Mouse (Mus musculus): ENCODE measurements around the gene Tesmin. TPM values are rescaled to one million over a fixed set of nuclear protein-coding genes. Genes with fewer than 3 reads are reported as not detected.

Tesmin gene
- polyA plus RNA-seq, 1 experiment from 2014 or later, result 0.51 TPM

- no peak overlapping the region for H3K27ac ChIP-seq (ENCODE audit: low read depth, low read length)
- ATAC-seq (ENCODE audit: low FRiP score, low TSS enrichment), result 0 out of 2 replicates have a peak, but pooled peaks have one; percentile 12
- whole genome bisulfite sequencing, result 73% methylated on average over 5 of the region's 5 CpGs
- no peaks in the 10 kb centered on the region for H3K9me3 ChIP-seq (ENCODE audit: control insufficient read depth, low read length)
- no peaks in the 10 kb centered on the region for H3K27me3 ChIP-seq (ENCODE audit: control insufficient read depth, insufficient read depth, low read length)
- no peak overlapping the region for H3K4me2 ChIP-seq (replicated peaks; ENCODE audit: low read depth, low read length)
- H3K9ac ChIP-seq (ENCODE audit: low read depth, low read length), result no peak overlapping the region
- no peaks in the 10 kb centered on the region for H3K4me1 ChIP-seq (ENCODE audit: control insufficient read depth, insufficient read depth, low read length)
- no peaks in the 10 kb centered on the region; the same call in 1 of the 2 replicates for H3K36me3 ChIP-seq (ENCODE audit: control insufficient read depth, insufficient read depth, low read length)
- H3K4me3 ChIP-seq (ENCODE audit: low read length), result no peak overlapping the region
Measured at GRCm38 (mm10) chr19:3356516-3356915, 32.1 kb upstream of the Tesmin start.

GRCm38 (mm10) chr19:3357620-3358019, 31.0 kb upstream of the Tesmin start:
- Histone ChIP-seq H3K4me1 (ENCODE audit: control insufficient read depth, insufficient read depth, low read length) (no peaks in the 10 kb centered on the region), H3K36me3 (ENCODE audit: control insufficient read depth, insufficient read depth, low read length) (no peaks in the 10 kb centered on the region; the same call in 1 of the 2 replicates), H3K27ac (ENCODE audit: low read depth, low read length) (no peak overlapping the region), H3K9me3 (ENCODE audit: control insufficient read depth, low read length) (no peaks in the 10 kb centered on the region), H3K9ac (ENCODE audit: low read depth, low read length) (no peak overlapping the region), H3K27me3 (ENCODE audit: control insufficient read depth, insufficient read depth, low read length) (0 out of 2 replicates have a peak, but pooled peaks cover 3% of the 10 kb centered on the region), H3K4me2 (replicated peaks; ENCODE audit: low read depth, low read length) (no peak overlapping the region), H3K4me3 (ENCODE audit: low read length) (no peak overlapping the region)
- ATAC-seq (ENCODE audit: low FRiP score, low TSS enrichment), result no peak
- WGBS, result 73% methylated on average over 4 of the region's 4 CpGs

- no peaks in the 10 kb centered on the region for H3K4me1 ChIP-seq (ENCODE audit: control insufficient read depth, insufficient read depth, low read length)
- no peak for ATAC-seq (ENCODE audit: low FRiP score, low TSS enrichment)
- no peak overlapping the region for H3K9ac ChIP-seq (ENCODE audit: low read depth, low read length)
- 0 out of 2 replicates have a peak, but pooled peaks cover 3% of the 10 kb centered on the region for H3K27me3 ChIP-seq (ENCODE audit: control insufficient read depth, insufficient read depth, low read length)
- WGBS, result 89% methylated on average over 13 of the region's 13 CpGs
- H3K4me2 ChIP-seq (replicated peaks; ENCODE audit: low read depth, low read length), result no peak overlapping the region
- H3K9me3 ChIP-seq (ENCODE audit: control insufficient read depth, low read length), result no peaks in the 10 kb centered on the region
- H3K27ac ChIP-seq (ENCODE audit: low read depth, low read length), result no peak overlapping the region
- H3K36me3 ChIP-seq (ENCODE audit: control insufficient read depth, insufficient read depth, low read length), result no peaks in the 10 kb centered on the region; the same call in 1 of the 2 replicates
- no peak overlapping the region for H3K4me3 ChIP-seq (ENCODE audit: low read length)
Measured at GRCm38 (mm10) chr19:3359841-3360588, 28.6 kb upstream of the Tesmin start.

- Histone ChIP-seq H3K4me2 (replicated peaks; ENCODE audit: low read depth, low read length) (no peak overlapping the region), H3K27me3 (ENCODE audit: control insufficient read depth, insufficient read depth, low read length) (0 out of 2 replicates have a peak, but pooled peaks cover 3% of the 10 kb centered on the region), H3K4me3 (ENCODE audit: low read length) (no peak overlapping the region), H3K9ac (ENCODE audit: low read depth, low read length) (no peak overlapping the region), H3K9me3 (ENCODE audit: control insufficient read depth, low read length) (no peaks in the 10 kb centered on the region), H3K27ac (ENCODE audit: low read depth, low read length) (no peak overlapping the region), H3K4me1 (ENCODE audit: control insufficient read depth, insufficient read depth, low read length) (no peaks in the 10 kb centered on the region), H3K36me3 (ENCODE audit: control insufficient read depth, insufficient read depth, low read length) (peaks cover 7% of the 10 kb centered on the region; the same call in 1 of the 2 replicates)
- 93% methylated on average over 4 of the region's 4 CpGs for WGBS
- ATAC-seq (ENCODE audit: low FRiP score, low TSS enrichment), result no peak
Measured at GRCm38 (mm10) chr19:3363510-3363909, 25.1 kb upstream of the Tesmin start.

GRCm38 (mm10) chr19:3365089-3365488, 23.6 kb upstream of the Tesmin start:
- Histone ChIP-seq H3K27ac (ENCODE audit: low read depth, low read length) (no peak overlapping the region), H3K4me2 (replicated peaks; ENCODE audit: low read depth, low read length) (no peak overlapping the region), H3K9ac (ENCODE audit: low read depth, low read length) (no peak overlapping the region), H3K9me3 (ENCODE audit: control insufficient read depth, low read length) (no peaks in the 10 kb centered on the region), H3K36me3 (ENCODE audit: control insufficient read depth, insufficient read depth, low read length) (peaks cover 14% of the 10 kb centered on the region; the same call in 1 of the 2 replicates), H3K4me1 (ENCODE audit: control insufficient read depth, insufficient read depth, low read length) (no peaks in the 10 kb centered on the region), H3K4me3 (ENCODE audit: low read length) (no peak overlapping the region), H3K27me3 (ENCODE audit: control insufficient read depth, insufficient read depth, low read length) (0 out of 2 replicates have a peak, but pooled peaks cover 3% of the 10 kb centered on the region)
- no peak for ATAC-seq (ENCODE audit: low FRiP score, low TSS enrichment)
- WGBS, result 92% methylated on average over 3 of the region's 3 CpGs

GRCm38 (mm10) chr19:3368276-3368675, 20.4 kb upstream of the Tesmin start:
- Histone ChIP-seq H3K36me3 (ENCODE audit: control insufficient read depth, insufficient read depth, low read length) (peaks cover 18% of the 10 kb centered on the region; the same call in 1 of the 2 replicates), H3K9me3 (ENCODE audit: control insufficient read depth, low read length) (no peaks in the 10 kb centered on the region), H3K9ac (ENCODE audit: low read depth, low read length) (no peak overlapping the region), H3K4me3 (ENCODE audit: low read length) (no peak overlapping the region), H3K27me3 (ENCODE audit: control insufficient read depth, insufficient read depth, low read length) (no peaks in the 10 kb centered on the region), H3K4me2 (replicated peaks; ENCODE audit: low read depth, low read length) (no peak overlapping the region), H3K27ac (ENCODE audit: low read depth, low read length) (no peak overlapping the region), H3K4me1 (ENCODE audit: control insufficient read depth, insufficient read depth, low read length) (no peaks in the 10 kb centered on the region)
- no peak for ATAC-seq (ENCODE audit: low FRiP score, low TSS enrichment)
- WGBS, result 88% methylated on average over 3 of the region's 3 CpGs

GRCm38 (mm10) chr19:3373380-3373779, 15.3 kb upstream of the Tesmin start:
- peaks cover 15% of the 10 kb centered on the region; the same call in 1 of the 2 replicates for H3K36me3 ChIP-seq (ENCODE audit: control insufficient read depth, insufficient read depth, low read length)
- ATAC-seq (ENCODE audit: low FRiP score, low TSS enrichment), result no peak
- H3K4me2 ChIP-seq (replicated peaks; ENCODE audit: low read depth, low read length), result no peak overlapping the region
- no peak overlapping the region for H3K9ac ChIP-seq (ENCODE audit: low read depth, low read length)
- H3K27ac ChIP-seq (ENCODE audit: low read depth, low read length), result no peak overlapping the region
- H3K4me3 ChIP-seq (ENCODE audit: low read length), result no peak overlapping the region
- no peaks in the 10 kb centered on the region for H3K9me3 ChIP-seq (ENCODE audit: control insufficient read depth, low read length)
- no peaks in the 10 kb centered on the region for H3K27me3 ChIP-seq (ENCODE audit: control insufficient read depth, insufficient read depth, low read length)
- 58% methylated on average over 12 of the region's 12 CpGs for WGBS
- no peaks in the 10 kb centered on the region for H3K4me1 ChIP-seq (ENCODE audit: control insufficient read depth, insufficient read depth, low read length)

GRCm38 (mm10) chr19:3374028-3374427, 14.6 kb upstream of the Tesmin start:
- no peak overlapping the region for H3K9ac ChIP-seq (ENCODE audit: low read depth, low read length)
- H3K27ac ChIP-seq (ENCODE audit: low read depth, low read length), result no peak overlapping the region
- 48% methylated on average over 2 of the region's 2 CpGs for WGBS
- H3K4me3 ChIP-seq (ENCODE audit: low read length), result no peak overlapping the region
- ATAC-seq (ENCODE audit: low FRiP score, low TSS enrichment), result no peak
- H3K9me3 ChIP-seq (ENCODE audit: control insufficient read depth, low read length), result no peaks in the 10 kb centered on the region
- H3K36me3 ChIP-seq (ENCODE audit: control insufficient read depth, insufficient read depth, low read length), result peaks cover 11% of the 10 kb centered on the region; the same call in 1 of the 2 replicates
- H3K4me1 ChIP-seq (ENCODE audit: control insufficient read depth, insufficient read depth, low read length), result no peaks in the 10 kb centered on the region
- H3K4me2 ChIP-seq (replicated peaks; ENCODE audit: low read depth, low read length), result no peak overlapping the region
- H3K27me3 ChIP-seq (ENCODE audit: control insufficient read depth, insufficient read depth, low read length), result no peaks in the 10 kb centered on the region

- Histone ChIP-seq H3K36me3 (ENCODE audit: control insufficient read depth, insufficient read depth, low read length) (peaks cover 10% of the 10 kb centered on the region; the same call in 1 of the 2 replicates), H3K4me3 (ENCODE audit: low read length) (no peak overlapping the region), H3K27me3 (ENCODE audit: control insufficient read depth, insufficient read depth, low read length) (no peaks in the 10 kb centered on the region), H3K27ac (ENCODE audit: low read depth, low read length) (no peak overlapping the region), H3K4me2 (replicated peaks; ENCODE audit: low read depth, low read length) (no peak overlapping the region), H3K9ac (ENCODE audit: low read depth, low read length) (no peak overlapping the region), H3K4me1 (ENCODE audit: control insufficient read depth, insufficient read depth, low read length) (no peaks in the 10 kb centered on the region), H3K9me3 (ENCODE audit: control insufficient read depth, low read length) (no peaks in the 10 kb centered on the region)
- WGBS, result 61% methylated on average over 7 of the region's 7 CpGs
- ATAC-seq (ENCODE audit: low FRiP score, low TSS enrichment), result no peak
Measured at GRCm38 (mm10) chr19:3375945-3376495, 12.6 kb upstream of the Tesmin start.
